Mouse (Mus musculus) frontal cortex, postnatal 10 days (tissue): ENCODE data around the gene Dusp15.

Experiments
- DNase-seq, 2 experiments: peaks; one replicate each; pipeline ENCODE4 v3.0.0; 2022; ENCODE audit warnings: low spot score in 2 of 2, mixed read lengths in 1 of 2

Dusp15 gene

GRCm38 (mm10) chr2:152906274-152907037 is 45.0 kb downstream of the Dusp15 start:
- DNase-seq = no peak

DNA sequence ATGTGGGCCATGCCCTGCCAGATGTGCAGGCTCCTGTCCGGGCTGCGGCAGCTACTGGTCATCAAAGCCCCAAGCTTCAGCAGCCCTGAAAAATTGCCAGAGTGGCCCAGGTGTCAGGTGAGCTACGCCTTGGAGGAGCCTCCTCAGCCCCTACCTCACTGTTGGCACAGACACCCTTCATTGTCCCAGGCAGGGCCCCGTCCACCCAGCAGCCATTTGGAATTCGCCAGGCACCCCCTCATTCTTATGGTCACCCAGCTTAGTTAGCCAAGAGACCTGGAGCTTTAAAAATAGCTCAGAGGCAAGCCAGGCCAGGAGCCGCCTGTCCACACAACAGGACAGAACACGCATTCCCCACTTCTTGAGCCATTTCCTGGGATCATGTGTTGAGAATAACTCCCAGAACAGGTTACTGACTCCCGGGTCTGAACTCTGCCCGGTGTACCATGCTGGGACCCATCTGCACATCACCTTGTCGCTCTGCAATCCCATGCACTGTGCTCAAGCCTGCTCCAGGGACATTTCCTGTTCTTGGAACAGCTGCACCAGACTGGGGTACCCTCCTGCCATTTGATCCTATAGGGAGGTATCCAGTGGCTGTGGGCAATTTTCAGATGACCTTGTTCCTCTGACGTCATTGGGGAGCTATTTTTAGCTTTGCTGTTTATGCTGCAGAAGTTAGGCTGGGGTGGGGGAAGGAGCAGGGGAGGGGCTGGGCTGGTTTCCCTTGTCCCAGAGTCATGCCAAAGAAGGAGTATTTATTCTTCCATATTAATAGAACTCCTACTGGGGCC is 46.3 kb downstream of the Dusp15 start:
- DNase-seq = no peak

GRCm38 (mm10) chr2:152904127-152904643 is 47.3 kb downstream of the Dusp15 start:
- no peak for DNase-seq

GRCm38 (mm10) chr2:152903586-152903985 is 47.9 kb downstream of the Dusp15 start:
- no peak for DNase-seq

DNA sequence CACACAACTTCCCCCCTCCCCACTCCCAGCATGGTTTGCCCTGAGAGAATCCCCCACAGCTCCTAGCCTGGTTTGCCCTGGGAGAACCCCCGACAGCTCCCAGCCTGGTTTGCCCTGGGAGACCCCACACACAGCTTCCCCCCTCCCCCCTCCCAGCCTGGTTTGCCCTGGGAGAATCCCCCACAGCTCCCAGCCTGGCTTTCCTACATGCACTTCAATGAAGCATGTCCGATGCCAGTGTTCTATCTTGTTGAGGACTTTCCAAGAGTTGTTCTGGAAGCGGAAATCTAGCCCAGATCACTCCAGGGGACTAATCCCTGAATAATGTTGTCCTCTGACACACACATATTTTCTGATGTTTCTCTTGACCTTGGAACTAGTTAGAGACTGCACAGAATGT is 48.8 kb downstream of the Dusp15 start:
- no peak for DNase-seq

DNA sequence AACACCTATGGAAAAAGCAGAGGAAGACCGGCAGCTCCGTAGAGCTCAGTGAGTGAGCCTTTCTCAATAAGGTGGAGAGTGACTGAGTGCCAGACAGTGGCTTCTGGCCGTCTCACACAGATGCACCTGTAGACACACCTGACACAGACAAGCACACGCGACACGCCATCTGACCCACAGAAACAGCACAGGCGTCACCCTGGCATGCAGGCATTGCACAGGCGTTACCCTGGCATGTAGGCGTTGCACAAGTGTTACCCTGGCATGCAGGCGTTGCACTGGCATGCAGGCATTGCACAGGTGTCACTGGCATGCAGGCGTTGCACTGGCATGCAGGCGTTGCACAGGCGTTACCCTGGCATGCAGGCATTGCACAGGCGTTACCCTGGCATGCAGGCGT is 50.2 kb downstream of the Dusp15 start:
- DNase-seq = no peak

- no peak for DNase-seq
Observed at GRCm38 (mm10) chr2:152899011-152899410, 52.5 kb downstream of the Dusp15 start.

DNA sequence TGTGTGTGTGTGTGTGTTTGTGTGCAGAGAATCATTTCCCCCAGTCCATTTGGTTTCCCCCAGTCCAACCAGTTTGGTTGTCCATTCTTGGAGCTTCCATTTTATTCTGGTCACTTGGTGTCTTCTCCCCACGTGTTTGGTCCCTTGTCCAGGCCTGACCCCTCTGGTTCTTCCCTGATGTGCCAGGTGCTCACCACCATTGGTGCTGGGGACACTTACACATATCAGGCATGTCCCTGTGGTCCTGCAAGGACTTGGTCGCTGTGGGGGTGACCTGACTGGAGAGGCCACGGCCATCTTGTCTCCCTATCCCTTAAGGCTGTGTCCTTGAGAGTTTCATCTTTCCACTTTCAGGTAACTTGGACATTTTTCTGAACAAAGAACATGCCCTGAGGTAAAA is 54.6 kb downstream of the Dusp15 start:
- no peak for DNase-seq

DNA sequence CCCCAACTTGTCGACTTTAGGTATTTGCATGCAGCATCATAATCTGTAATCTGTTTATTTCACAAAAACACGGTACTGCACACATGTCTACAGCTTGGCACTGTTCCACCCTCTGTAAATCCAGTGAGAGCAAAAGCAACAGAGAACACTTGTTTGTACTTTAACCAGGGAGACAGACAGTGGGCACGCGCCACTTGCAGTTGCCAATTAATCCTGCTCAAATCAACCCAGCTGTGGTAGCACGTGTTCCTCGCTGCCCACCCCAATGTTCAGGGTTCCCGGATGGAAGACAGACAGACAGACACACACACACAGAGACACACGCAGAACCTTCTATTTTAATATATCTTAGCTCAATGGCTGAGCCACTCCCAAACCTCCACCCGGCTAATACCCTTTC is 55.7 kb downstream of the Dusp15 start:
- no peak for DNase-seq
